Mouse (Mus musculus): ENCODE results near the gene Olfr1243. TPM values are rescaled to one million over a fixed set of nuclear protein-coding genes. Genes with fewer than 3 reads are reported as not detected.
"Not testable (repeated sequence)": the region's sequence is repeated elsewhere in the genome, so short reads cannot be mapped to it uniquely, and the experiment has no call there.

The Olfr1243 gene
- not detected for total RNA-seq (2021)
- long read RNA-seq, experiment 1: 0 reads
- long read RNA-seq, experiment 2: 0 reads

DNA sequence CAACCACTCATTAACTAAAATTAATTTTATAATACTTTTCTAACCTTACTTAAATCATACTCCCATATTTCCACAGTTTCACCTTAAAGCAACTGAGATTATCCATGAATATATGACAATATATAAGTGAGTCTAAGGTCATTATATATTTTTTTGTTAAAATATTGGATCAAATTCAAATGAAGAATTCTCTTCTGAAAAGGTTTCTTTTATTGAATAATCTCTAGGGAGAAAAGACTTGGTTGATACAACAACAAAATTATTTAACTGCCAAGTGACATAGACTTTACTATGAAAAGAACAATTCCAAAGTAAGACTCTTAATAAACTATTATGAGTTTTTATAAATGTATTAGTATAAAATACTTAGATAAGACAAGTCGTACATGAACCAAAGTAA, at the start of gene Olfr1243:
Olfr1243 (minus strand) TSS at position 101 of the 400 bp plus-strand sequence.
- no peak for DNase-seq (ENCODE audit: low spot score in 2 of 2)

DNA sequence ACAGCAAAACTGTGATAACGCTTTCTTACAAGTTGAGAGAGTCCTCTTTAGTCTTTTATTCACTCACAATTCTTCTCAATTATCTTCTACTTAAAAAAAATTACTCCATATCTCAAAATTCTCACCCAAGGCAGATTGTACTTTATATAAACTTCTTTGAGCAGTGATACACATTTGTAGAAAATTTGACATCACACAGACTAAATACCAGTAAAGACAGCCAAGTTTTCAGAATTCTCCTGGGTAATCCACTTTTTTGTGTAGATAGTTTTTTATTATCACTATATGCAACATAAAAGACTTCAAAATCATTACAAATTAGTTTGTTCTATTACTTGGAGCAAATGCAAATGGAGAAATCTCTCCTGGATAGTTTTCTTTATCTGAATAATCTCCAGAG, 47.1 kb upstream of the Olfr1243 start, which contains the start of gene Olfr1245:
Olfr1245 (minus strand) TSS at position 101 of the 400 bp plus-strand sequence.
- DNase-seq (ENCODE audit: low spot score in 2 of 2): no peak

DNA sequence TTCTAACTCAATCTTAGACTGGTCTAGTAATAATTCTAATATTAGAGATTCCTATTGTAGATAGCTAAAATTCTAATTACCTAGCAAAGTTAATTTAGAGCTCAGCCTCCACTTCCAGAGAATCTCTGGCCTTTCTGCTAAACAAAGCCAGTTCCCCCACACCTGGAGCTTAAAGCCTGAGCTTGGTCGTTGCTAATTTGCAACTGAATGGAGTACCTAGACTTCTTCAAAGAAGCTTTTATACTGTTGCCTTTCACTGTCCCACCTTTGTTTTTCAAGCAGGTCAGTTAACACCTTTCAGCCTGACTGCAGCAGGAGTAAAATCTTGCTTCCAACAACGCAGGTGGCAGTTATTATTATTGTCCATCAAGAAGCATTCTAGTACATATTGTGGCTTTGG, 31.4 kb upstream of the Olfr1243 start:
- DNase-seq (ENCODE audit: low spot score in 2 of 2): not testable (repeated sequence)

DNA sequence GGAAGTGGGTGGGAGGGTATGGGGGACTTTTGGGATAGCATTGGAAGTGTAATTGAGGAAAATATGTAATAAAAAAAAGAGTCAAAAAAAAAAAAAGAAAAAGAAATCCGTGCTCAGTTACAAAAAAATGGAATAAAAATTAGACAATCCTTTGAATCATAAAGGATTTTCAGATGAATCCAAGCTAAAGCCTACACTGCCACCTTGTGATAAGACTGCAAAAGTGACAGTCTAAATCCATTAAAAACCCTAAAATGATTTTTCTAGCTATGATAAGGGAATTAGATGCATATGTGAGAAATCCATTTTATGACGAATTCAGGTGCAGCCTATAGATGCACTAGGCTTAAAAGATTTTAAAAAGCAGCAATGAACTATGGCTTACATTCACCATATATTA, 13.2 kb upstream of the Olfr1243 start:
- DNase-seq (ENCODE audit: low spot score in 2 of 2): no peak

DNA sequence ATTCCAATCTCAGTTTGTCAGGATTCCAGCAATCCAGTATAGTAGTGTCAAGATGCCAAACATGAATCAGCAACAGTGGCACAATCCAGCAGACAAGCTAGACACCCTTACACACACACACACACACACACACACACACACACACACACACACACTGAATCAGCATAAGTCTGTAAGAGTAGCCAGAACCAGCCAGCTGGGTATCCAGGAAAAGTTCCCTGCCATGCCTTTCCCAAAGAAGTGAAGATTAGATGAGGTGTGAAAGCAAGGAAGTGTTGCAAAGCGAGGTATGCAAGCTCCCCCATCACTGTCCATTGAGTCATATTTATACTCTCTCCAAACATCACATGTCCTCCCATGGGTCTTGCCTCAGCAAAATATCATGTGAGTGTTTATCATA, 8.6 kb upstream of the Olfr1243 start:
- DNase-seq (ENCODE audit: low spot score in 2 of 2): no peak

DNA sequence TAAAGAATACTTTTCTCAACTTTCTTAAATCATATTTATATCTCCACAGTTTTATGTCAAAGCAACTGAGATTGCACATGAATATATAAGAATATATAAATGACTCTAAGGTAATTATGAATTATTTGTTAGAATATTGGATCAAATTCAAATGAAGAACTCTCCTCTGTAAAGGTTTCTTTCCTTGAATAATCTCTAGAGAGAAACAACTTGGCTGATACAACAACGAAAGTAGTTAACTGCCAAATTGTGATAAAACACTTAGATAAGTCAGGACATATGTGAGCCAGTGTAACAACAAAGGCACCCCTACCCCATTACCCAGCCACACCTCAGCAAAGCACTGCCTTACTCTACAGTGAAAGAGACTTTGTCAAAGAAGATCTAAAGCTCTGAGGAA, 33.1 kb downstream of the Olfr1243 start, which contains the start of gene Olfr1242:
Olfr1242 (minus strand) TSS at position 101 of the 400 bp plus-strand sequence.
- DNase-seq (ENCODE audit: low spot score in 2 of 2): no peak

DNA sequence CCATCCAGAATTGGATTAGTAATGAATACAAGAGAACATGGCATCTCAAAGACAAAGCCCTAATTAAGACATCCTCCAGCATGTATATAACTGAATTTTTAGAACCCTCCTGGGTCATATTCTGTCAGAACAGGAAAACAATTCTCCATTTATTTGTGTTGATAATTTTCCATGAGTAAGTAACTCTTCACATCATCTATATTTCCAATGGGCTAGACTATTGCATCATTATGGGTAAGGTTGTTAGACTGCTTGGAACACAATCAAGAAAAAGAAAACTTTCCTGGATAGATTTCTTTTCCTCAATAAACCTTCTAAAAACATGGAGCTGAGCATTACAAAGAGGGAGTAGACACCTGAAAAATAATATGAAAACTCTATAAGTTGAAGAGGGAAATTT, 44.3 kb downstream of the Olfr1243 start, which contains the start of gene Olfr1241:
Olfr1241 (minus strand) TSS at position 101 of the 400 bp plus-strand sequence.
- DNase-seq (ENCODE audit: low spot score in 2 of 2): no peak

Other genes with a start within 250 kb of the Olfr1243 start
- not detected for gene Olfr1229, start 243.5 kb downstream of the Olfr1243 start, total RNA-seq (2021)
- not detected for gene Olfr1230, start 234.2 kb downstream of the Olfr1243 start, total RNA-seq (2021)
- gene Olfr1231, start 224.4 kb downstream of the Olfr1243 start, total RNA-seq (2021): not detected
- gene Olfr1232, start 201.8 kb downstream of the Olfr1243 start, total RNA-seq (2021): not detected
- not detected for gene Olfr1233, start 189.1 kb downstream of the Olfr1243 start, total RNA-seq (2021)
- gene Olfr1234, start 166.6 kb downstream of the Olfr1243 start, total RNA-seq (2021): not detected
- not detected for gene Olfr1238, start 121.8 kb downstream of the Olfr1243 start, total RNA-seq (2021)
- not detected for gene Olfr1239, start 111.1 kb downstream of the Olfr1243 start, total RNA-seq (2021)
- gene Olfr1240, start 88.5 kb downstream of the Olfr1243 start, total RNA-seq (2021): not detected
- gene Olfr1241, start 44.4 kb downstream of the Olfr1243 start, total RNA-seq (2021): not detected
- gene Olfr1242, start 33.2 kb downstream of the Olfr1243 start, total RNA-seq (2021): not detected
- not detected for gene Olfr1245, start 47.0 kb upstream of the Olfr1243 start, total RNA-seq (2021)
- gene Olfr1246, start 61.7 kb upstream of the Olfr1243 start, total RNA-seq (2021): not detected
- gene Olfr1247, start 82.6 kb upstream of the Olfr1243 start, total RNA-seq (2021): under 1 TPM; 0.07 to 0.08 TPM
- gene Olfr1248, start 86.8 kb upstream of the Olfr1243 start, total RNA-seq (2021): not detected
- not detected for gene Olfr1249, start 103.5 kb upstream of the Olfr1243 start, total RNA-seq (2021)
- not detected for gene Olfr1250, start 130.0 kb upstream of the Olfr1243 start, total RNA-seq (2021)
- not detected for gene Olfr1251, start 140.4 kb upstream of the Olfr1243 start, total RNA-seq (2021)
- gene Olfr1252, start 193.5 kb upstream of the Olfr1243 start, total RNA-seq (2021): not detected
- not detected for gene Olfr1253, start 225.6 kb upstream of the Olfr1243 start, total RNA-seq (2021)